Mouse (Mus musculus) activated CD4-positive, CD25-positive, alpha-beta regulatory T cell, adult 4 months (primary cell): Measurements from ENCODE around the gene Fbp1. TPM values are rescaled to one million over a fixed set of nuclear protein-coding genes. Genes with fewer than 3 reads are reported as not detected.
"Not testable (repeated sequence)": the region's sequence is repeated elsewhere in the genome, so short reads cannot be mapped to it uniquely, and the experiment has no call there.

Source experiments
- ATAC-seq: one replicate; pipeline ENCODE4 v1.8.0; 2017
- polyA plus RNA-seq, 2 experiments: library from polyadenylated mRNA; unstranded; fragments of 100-300 nt; shearing (Covaris generic); gene quantifications; one replicate each; pipeline ENCODE4 v1.2.1; 2017

Gene Fbp1
- polyA plus RNA-seq, 2 experiments from 2014 or later = not detected

DNA sequence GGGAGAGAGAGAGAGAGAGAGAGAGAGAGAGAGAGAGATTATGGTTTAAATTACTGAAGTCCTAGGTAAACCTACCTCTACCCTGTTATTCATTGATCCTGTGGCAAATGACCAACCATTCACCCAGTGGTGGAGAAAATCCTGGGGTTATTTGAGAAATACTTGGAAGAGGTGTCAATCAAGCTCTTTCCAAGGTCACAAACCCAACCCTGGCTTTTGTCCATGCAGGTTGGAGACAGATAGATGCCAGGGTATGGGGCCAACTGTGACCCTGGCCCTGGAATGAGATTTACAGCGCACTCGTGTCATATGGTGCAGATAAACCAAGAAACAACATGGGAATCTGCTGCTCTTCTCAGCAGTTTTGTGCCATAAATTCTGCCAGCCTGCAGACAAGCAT, 4.6 kb downstream of the Fbp1 start:
- ATAC-seq = no peak

DNA sequence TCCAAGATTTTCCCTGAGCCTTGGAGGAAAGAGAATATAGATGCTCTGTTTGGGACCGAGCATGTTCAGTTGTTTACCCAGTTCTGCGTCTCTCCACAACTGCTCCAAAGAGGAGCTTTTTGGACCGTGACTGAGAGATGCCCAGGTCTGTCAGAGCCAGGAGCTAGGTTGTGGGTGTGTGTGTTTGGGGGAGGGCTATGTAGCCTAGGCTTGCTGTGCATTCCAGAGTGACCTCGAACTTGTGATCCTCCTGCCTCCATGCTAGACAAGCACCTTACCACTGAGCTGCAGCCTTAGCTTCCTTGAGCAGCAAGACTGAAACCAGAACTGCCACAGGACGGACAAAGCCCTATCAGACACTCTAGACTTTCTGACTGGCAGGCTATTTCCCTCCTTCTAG, 5.2 kb downstream of the Fbp1 start:
- ATAC-seq = no peak

DNA sequence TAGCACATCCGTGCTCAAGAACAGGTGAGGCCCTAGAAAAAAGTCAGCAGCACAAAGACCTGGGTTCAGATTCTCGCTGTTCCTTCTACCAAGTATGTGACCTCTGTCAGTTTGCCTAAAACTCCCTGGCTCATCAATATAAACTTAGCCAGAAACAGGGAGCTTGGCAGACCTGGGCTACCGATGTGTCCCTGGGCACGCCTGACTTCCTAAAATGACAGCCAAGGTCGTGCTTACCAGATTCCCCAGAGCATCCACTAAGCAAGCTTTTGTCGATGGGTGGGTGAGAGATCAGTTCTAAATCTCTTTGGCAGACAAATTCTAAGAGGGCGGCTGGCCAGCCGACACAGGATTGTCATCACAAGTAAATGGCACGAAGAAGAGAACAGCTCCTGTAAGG, 6.7 kb downstream of the Fbp1 start:
- no peak for ATAC-seq

DNA sequence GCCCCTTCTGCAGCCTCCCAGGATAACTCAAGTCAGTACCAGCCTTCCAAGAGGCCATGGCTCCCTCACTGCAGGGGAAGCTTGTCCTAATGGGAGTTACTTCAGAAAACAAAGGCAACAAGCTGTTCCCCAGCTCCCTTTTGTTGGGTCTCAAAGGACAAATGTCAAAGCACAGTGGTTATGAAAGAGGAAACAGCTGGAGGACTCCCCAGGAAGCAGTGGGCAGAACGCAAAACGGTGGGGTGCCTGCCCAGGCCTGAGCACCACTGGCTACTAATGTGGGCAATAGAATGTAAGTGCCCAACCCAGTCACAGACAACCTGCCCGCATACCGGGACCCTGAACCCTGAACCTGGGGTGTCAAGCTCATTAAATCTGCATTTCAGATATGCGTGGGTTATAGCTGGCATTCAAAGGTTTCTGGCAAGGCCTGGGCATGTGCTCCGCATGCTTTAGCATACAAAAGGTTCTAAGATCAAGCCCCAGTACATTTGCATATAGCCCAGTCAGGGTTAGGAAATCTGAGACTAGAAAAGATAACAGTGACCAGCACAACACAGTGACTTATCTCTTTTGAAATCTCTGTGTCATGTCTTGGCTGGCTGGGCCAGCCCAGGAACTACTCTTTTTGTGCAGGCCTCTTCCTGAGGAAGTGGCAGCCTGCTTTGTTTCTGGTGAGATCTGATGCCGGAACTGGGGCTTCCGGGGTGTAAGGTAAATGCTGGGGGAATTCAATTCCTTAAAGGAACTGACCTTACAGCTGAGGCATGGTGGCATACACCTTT, 8.1 kb downstream of the Fbp1 start:
- peak; percentile 93 for ATAC-seq

DNA sequence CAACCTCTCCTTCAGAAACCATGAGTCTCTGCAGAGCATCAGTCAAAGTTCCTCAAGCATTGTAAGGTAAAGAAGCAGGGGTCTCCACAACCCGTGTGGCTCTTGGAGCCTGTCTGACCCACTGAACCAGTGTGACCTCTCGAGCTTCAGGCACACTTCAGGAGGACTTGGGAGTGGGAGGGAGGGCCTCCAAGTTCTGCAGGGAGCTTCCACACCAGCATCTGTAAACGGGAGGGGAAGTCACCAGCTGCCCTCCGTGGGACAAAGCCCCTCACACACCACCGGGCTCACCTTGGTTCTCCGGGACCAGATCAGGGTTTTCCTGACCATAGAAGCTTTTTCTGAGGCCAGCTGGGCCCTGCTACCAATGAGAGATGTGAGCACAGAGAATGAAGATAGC, 8.7 kb downstream of the Fbp1 start:
- ATAC-seq = no peak

DNA sequence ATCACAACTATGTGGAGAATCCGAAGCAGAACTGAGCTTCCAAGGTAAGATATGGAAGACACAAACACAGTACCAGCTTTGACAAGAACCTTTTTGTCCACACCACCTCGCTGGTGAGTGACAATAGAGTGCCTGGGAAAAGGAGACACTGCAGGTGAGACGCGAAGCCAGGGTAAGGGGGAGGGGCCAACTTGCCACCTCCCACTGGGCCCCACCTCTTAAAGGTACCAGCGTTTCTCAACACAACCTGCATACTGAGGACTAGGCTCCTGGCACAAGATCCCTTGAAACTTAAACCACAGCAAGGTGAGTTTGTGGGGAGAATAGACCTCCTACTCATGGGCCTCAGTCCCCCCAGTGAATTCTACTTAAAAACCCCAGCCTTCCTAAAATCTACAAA, 10.8 kb downstream of the Fbp1 start:
- ATAC-seq = no peak

DNA sequence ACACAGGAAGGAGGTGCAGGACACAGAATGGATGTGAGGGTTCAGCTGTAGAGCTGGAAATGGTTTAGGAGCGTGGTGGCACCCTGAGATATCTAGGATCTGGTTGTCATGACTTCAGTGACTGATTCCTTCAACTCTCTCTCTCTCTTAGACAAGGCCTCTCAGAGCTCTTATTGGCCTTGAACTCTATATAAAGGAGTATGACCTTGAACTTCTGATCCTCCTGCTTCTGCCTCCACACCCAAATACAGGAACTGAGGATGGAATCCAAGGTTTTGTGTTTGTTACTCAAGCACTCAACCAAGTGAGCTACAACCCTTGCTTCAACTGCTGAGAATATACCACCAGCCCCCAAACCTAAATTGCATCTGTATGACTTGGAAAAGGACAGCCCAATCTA, 12.0 kb downstream of the Fbp1 start:
- ATAC-seq = no peak

DNA sequence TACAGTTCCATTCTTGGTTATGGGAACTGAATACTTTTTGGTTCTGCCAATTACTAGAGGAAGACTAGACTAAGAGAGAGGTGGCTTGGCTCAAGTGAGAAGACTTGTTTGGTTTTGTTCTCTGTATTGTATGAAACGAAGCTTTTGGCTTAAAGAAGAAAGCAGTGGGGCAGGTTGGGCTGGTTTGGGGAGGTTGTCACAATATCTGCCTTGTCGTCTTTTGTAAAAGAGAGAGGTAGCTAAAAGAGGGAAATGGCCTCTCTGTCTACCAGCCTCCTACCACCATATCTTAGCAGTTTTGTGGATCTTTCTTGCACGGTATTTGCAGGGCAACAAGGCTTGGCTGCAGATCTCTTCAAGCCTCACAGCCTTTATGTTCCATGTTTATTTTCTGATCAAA, 15.8 kb downstream of the Fbp1 start:
- no peak for ATAC-seq

DNA sequence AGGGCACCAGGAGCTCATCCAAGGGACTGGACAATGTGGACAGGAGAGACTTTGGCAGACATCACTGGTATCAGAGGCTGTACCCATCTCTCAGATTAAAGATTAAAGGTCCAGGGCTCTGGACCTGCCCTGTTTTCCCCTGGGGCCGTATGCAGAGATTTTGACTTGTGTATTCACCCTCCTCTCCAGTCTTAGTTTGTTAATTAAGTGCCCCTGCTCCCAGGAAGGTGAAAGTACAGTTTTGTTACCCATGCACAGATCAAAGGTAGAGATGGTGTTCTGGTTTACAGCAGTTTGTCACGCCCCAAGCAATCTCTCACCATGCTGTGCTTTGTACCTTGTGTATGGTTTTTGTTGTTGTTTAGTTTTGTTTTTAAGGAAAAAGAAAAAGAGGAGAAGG, 17.5 kb downstream of the Fbp1 start:
- no peak for ATAC-seq

DNA sequence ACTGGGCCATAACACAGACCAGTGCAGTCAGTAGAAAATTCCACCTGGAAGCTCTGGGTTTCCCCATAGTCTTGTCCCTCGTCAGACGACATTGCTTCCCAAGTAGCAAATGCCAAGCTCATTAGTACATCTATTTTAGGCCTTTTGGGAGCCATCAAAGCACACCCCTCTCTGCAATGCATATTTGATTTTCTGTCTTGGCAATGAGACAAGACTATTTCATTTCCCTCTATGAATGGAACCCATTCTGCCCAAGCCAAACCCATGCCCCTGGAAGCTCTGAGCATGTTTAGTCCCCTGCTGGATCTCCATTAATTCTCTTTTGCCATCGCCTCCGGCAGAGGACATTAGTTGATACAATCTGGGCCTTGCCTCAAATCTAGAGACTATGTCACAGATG, 21.3 kb downstream of the Fbp1 start:
- ATAC-seq = no peak

DNA sequence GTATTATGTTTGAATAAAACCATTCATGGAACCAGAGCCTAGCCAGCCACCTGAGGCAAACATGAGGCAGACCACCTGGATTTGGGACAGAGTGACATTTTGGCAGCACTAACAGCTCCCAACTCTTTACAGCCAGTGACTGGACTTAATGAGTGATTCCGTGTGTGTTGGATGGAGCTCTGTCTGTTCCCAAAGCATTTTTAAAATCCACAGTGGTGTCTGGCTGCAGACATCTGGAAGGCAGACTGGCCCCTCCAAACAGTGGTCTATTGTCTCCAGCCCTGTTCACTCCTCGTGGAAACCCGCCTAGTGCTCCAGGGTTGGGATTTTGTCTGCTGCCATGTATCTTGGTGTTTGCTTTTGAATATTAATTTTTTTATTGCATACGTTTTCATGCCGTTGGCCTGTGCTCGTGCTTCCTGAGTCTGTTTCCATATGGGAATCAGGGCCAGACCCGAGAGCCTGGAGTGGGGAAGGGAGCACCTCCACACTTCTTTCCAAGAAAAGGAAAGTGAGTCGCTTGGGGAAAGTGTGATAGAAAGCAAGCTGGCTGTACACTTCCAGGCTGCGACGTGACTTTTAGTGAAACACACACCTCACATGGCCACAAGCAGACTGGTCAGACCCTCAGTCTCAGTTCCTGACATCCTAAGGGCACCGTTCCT, 22.3 kb downstream of the Fbp1 start:
- no peak for ATAC-seq

DNA sequence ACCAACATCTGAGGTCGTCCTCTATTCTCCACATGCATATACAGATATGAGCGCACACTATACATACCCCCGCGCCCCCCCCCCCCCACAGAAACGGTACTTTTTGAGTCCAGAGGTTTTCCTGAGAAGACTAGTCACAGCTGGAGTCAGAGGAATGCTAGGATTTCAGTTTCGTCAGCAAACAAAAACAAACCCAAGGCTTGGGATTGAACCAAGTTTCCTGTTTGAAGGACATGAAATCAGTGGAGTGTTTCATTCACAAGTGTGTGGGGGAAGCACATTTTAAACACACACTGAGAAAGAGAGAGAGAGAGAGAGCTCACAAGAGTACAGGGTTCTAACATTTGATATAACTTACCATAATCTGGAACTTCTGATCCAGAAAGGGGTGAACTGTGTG, 24.3 kb downstream of the Fbp1 start:
- ATAC-seq = no peak

DNA sequence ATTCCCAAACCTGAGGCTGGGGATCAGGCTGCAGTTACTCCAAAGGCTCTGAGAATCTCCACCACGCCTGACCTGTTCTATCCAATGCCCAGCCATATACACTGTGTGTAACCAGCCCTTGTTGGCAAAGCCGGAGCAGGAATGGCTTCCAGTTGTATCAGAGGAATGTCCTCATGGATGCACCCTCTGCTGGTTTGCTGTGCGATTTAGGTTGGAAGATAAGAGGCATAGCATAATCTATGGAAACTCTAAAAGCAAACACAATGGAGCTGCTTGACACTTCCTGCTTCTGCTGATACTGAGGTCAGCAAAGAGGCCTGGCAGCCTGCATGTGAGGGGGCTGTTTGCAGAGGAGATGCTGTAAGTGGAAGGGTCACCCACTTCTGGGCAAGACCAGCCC, 25.2 kb downstream of the Fbp1 start:
- no peak for ATAC-seq

DNA sequence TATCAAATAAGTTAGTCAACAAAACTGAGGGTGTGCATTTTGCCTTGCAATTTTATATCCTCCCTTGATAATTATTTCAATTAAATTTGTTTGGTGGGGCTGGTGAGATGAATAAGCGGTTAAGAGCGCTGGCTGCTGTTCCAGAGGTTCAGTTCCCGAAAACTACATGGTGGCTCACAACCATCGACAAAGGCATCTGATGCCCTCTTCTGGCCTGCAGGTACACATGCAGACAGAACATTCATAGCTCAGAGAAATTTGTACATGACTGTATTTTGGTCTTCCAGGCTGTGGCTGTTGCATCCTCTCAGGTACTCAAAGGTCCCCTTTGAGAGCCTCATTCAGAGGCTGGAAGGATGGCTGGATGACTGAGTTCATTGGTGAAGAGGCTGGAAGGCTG, 28.0 kb downstream of the Fbp1 start:
- ATAC-seq = no peak

DNA sequence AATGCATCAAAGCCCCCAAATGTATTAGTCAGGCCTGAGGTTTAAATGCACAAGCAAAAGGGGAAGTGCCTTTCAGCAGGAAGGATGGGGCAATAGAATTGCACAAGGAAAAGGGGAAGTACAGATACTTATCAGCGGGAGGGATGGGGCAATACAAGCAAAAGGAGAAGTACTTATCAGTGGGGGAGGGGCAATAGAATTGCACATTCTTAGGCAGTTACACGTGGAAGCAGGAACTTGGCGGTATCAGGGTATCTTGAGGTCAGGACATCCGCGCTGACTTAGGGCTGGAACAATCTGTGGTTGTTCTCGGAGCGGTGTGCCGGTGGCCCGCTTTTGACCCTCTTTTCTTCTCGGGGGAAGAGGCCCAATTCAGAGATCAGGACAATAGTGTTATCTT, 28.8 kb downstream of the Fbp1 start:
- not testable (repeated sequence) for ATAC-seq

DNA sequence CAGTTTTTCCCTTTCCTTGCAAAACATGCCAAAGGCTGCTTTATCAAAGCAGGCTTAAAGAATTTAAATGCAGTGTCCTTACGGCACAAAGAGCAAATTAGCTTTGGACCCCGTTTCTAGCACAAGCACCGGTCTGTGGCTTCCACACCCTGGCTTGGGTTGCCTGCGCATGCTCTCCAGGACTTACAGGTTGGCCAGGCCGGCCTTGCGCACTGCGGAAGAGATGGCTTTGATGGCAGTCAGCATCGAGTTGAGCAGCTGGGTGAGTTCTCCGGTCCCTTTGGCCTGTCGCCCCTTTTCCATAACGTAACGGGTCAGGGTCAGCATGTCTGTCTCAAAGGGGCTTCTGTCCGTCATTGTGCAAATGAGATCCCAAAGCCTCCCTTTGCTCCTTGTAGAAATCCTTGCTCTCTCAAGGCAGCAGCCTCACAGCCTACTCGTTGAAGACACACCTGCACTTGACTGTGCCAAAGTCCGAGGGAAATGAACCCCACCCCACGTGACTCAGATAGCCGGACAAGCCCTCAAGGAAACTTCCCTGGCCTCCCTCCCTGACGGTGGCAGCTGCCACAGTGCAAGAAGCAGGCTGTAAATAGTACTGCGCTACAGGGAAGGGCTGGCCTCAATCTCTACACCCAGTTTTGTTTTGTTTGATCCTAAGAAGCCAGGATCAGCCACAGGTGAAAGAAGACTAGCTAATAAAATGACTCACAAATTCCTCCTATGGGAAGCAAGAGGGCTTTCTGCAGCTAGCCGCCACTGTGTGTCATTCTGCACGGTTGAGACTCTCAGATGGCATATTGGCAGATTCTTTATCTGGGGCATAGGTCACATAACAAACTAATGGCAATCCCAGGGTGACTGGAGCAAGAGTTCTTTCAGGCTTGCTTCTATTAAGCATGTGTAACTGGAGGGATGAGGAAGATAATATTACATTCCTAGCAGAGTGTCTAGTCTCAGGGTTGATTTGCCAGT, 29.9 kb downstream of the Fbp1 start, which contains the start of gene Fbp2:
Gene Fbp2, minus strand, starts transcription at position 482 of the 975 bp plus-strand sequence.
- no peak for ATAC-seq

DNA sequence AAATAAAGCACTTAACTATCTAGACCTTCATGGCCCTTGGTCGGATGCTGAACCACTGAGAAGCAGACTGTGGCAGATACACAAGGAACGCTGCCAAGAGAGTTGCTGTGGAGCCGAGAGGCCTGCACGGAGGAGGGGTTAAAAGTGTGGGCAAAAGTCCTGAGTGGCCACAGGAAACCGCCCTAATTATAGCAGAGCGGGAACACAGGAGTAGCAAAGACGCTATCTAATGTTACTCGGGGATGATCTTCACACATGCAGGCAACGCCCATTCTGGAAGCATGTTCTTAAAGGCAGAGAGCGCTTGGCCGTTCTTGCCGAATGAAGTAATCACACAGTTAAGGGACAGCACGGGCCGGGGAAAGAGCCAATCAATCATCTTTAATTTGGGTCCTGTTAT, 31.2 kb downstream of the Fbp1 start:
- ATAC-seq = no peak

DNA sequence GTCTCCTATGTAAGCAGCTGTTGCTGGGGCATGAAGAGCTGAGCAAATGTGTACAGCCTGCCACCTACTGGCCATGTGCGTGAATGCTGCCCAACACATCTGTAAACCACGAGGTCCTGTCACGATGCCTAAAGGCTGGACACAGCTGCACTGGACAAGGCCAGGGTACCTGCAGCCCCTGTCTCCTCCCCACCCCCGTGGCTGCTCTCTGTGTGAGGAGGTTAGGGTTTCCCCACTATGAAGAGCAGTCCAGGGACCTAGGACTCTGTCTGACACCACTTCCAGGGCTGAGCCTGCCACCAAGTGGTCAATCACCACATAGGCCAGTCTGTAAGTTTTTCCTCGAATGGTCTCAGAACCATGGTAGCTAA, 31.8 kb downstream of the Fbp1 start:
- ATAC-seq = peak; percentile 92

DNA sequence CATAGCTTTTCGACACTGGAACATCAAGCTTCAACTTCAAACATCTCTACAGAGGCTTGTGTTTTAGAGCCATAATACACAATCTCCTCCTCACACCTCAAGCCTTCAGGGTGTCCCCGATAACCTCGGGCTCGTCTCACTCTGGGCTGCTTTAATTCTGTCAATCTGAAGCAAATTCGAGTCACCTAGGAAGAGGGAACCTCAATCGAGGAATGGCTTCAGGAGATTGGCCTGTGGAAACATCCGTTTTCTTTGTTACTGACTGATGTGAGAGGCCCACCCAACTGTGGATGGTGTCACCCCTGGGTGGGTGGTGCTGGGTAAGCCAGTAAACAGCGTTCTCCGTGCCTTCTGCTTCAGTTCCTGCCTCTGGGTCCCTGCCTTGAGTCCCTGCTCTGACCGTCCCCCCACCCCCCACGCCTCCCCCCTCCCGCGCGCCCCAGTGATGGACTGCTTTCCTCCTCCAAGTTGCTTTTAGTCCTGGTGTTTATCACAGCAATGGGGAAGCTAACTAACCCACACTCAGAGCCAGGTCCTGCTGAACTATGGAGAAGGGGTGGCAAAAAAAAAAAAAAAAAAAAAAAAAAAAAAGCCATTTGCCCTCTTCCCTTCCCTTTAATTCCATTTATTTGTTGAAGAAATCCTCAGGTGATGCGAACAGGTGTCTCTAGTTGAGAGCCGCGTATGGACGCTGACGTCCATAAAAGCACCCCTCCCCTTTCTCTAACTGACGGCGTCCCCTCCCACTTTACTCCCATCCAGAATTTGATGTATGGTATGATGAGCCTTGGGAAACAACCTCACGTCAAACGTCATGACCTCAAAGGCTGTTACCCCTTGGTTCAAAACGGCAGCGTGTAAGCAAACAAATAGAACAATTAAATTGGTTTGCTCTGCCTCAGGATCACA, 32.4 kb downstream of the Fbp1 start:
- ATAC-seq = peak; percentile 11

DNA sequence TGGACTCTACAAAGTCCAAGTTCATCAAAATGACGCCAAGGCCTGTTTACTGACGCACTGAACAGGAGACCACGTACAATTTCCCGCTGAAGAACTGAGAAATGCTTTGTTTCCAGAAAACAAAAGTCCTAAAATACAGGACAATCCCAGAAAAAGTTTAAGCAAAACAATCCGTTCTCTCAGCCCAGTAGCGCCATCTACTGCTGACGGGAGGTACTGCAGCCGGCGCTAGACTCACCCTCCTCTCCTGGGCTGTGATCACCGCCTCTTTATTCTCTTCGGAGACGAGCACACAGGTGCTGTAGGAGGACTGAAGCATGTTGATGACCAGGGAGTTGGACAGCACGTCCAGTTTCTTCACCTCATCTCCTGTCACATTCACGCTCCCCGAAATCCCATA, 33.4 kb downstream of the Fbp1 start:
- ATAC-seq = no peak

DNA sequence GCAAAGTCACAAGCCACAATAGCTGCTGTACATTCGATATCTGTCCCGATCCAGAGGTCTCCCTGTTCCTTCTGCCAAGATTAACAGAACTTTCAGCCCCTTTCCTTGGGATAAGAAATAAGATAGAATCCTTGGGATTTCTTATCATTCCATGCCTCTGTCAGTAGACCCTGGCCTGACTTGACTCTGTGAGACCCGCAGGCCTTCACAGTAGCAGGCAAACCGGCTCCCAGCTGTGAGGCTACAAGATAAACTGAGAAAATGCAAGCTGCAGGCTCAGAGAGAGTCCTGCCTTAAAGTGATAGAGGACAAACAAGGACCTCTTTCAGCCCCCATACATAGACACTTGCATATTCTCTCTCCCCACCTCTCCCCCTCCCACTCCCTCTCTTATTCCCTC, 54.7 kb downstream of the Fbp1 start:
- ATAC-seq = no peak

DNA sequence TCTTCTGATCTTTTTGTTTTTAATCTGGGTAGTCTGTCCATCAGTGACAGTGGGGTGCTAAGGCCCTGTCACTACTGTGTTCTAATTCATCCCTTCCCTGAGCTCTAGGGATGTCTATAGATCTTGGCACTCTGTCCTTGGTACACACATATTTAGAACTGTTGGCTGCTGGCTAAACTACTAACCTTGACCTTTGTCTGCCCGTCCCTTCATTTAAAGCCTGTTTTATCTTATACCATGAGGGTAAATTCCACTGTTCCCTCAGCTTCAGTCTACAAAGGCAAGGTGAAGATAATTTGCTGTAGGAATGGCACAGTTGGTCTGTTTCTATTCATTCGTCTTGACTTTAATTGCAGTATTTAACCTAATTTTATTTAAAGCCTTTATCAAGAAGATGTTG, 55.8 kb downstream of the Fbp1 start:
- no peak for ATAC-seq
